Mouse (Mus musculus): ENCODE results near the gene Idh3b. TPM values are rescaled to one million over a fixed set of nuclear protein-coding genes. Genes with fewer than 3 reads are reported as not detected.

Gene Idh3b
- 134 and 146 TPM in 2 replicates for polyA plus RNA-seq (2015; fragmentation: Nextera tagmentation; extraction: Ambion mirVana)

DNA sequence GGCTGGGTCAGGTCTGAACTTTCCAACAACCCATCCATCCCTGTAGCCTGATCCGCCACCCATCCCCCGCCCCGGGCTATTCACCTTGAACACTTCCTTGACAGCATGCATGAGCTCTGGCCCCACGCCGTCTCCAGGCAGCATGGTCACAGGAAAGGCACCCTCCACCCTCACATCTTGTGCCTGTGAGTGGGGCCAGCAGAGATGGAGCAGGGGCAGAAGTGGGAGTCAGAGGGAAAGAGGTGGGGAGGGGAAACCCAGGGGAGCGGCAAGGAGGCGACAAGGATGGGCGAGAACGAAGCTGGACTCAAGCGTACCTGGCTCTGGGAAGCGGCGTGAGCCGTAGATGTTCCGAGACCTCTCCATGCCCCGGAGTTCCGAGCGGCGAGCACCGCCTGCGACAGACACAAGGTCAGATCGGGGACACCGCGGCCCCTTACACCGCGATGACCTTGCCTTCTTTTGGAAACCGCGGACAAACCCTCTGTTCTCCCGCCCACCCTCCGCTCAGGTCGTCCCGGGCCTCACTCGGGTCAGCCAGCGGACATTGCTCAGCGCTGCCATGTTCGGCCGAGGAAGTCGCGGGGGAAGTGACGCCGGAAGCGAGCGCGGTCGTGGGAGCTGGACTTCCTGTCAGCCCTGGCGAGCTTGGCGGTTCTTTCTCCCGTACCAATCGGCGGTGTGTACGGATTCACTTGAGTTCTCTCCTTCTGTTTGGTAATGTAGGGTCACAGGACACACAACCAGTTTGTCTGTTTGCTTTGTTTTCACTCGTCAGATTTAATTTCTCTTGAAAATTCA is at the start of gene Idh3b:
Gene Idh3b, minus strand, starts transcription at position 694 of the 801 bp plus-strand sequence.
- DNase-seq (ENCODE audit: low spot score) = peak; percentile 73

GRCm38 (mm10) chr2:130329502-130329901 is 45.2 kb upstream of the Idh3b start:
- DNase-seq (ENCODE audit: low spot score) = no peak

DNA sequence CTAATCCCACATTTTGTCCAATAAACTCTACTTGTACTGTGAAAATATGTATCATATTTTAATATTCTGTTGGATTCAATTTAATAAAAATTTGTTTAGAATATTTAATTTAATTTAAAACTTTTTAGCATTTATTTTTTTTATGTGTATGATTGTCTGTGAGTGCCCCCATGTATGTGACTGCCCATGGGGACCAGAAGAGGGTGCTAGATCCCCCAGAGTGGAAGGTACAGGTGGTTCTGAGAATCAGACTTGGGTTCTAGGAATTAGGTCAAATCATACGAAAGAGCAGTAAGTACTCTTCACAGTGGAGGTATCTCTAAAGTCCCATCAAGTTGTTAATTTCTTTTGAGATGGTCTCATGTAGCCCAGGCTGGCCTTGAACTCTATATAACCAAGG is 42.7 kb upstream of the Idh3b start:
- no peak for DNase-seq (ENCODE audit: low spot score)

DNA sequence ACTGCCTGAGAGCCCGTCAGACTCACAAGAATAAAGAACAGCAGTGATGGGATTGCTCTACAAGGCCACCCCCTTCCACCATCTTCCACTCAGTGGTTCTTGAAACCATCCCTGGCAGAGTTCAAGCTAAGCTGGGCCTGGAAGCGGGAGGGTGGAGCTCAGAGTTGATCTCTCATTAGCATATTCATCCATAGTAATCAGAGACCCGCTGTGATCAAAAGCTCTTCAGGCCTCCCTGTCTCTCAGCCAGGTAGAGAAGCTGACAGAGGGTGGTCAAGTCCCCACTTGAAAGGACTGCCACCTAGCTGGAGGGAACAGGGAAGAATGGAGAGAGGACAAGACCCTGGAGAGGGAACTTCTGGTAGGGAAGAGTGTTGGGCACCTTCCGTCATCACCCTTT is 18.7 kb upstream of the Idh3b start:
- DNase-seq (ENCODE audit: low spot score) = no peak

DNA sequence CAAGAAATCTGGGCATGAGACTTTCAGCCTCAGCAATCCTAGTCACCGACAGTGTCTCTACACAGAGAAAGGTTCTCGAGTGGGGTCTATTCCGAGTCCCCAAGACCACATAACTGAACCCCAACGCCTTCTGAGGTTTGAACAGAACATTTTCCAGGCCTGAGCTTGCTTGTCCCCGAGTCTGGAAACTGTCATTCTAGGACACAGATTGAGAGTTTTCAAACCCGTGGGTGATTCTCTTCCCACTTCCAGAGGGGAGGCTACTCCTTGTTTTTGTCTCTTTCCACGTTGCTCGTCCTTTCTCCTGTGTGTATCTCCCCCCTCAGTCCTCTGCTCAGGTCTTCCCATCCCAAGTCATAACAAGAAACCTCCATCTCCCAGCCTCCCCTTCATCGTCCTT is 13.2 kb upstream of the Idh3b start:
- DNase-seq (ENCODE audit: low spot score) = no peak

GRCm38 (mm10) chr2:130296134-130296745 is 11.9 kb upstream of the Idh3b start:
- no peak for DNase-seq (ENCODE audit: low spot score)

DNA sequence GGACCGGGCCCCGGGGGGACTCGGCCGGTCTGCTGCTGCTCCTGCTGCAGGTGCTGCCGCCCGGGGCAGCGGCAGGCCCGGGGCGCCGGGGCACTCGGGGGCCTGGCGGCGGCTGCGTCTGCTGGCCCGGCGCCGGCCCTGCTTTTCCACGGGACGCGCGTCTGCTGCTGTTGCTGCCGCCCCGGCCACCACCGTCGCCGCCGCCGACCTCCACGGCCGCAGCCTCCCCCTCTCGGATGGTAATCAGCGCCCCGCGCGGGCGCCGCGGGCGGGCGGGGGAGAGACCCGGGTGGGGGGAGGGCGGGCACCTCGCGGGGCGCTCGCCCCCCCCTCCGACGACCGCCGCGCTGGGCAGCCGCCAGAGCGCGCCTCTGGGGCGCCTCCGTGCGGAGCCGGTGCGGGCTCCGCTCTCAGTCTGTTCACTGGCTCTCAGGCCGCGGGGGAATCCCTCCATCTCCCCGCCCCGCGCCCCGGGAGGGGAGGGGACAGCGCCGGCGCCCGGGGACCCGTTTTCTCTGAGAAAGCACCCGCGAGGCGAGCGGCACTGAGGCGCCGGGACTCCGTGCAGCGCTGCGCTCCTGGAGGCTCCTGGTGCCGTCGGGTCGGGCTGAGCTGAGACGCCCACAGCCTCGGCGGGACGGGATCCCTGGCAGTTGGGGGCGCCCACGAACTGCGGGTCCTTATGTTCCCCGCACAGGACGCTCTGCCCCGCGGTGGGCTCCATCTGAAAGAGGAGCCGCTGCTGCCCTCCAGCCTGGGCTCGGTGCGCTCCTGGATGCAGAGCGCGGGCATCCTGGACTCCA is 11.2 kb upstream of the Idh3b start:
- DNase-seq (ENCODE audit: low spot score) = peak; percentile 37

DNA sequence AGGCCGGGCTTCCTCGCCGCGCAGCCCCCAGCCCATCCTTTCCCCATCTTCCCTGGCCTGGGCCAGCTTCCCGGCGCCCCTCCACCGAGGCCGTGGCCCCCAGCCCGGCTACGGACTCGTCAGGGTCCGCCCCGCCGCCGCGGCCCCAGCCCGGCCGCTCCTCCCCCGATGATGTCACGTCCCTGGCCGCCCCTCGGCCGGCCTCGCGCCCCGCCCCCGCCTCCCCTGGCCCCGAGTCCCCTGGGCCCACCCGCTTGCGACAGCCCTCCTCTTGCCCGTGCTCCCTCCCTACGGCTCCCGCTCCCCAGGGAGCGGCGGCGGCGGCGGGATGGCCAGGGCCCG is 10.6 kb upstream of the Idh3b start, which contains the start of gene Ebf4:
Gene Ebf4, plus strand, starts transcription at position 234 of the 342 bp plus-strand sequence.
- DNase-seq (ENCODE audit: low spot score) = no peak

- DNase-seq (ENCODE audit: low spot score) = no peak
Measured at GRCm38 (mm10) chr2:130294218-130294935, 10.0 kb upstream of the Idh3b start.

DNA sequence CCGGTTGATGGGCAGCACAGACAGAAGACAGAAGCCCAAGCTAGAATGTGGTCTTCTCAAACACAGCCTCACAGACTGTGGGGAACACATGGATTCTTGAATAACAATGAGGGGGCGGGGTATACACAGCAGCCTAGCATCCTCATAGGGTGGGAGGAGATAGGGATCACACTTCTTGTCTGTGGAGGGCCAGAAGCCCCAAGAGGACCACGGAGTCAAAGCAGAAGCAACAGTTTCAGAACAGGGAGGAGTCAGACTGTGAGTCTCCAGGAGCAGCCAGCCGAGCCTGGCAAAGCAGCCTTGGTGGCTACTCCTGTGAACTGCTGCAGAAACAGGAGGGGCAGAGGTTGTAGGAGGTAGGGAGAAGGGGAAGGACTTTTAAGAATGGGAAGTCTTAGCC is 9.1 kb upstream of the Idh3b start:
- no peak for DNase-seq (ENCODE audit: low spot score)

DNA sequence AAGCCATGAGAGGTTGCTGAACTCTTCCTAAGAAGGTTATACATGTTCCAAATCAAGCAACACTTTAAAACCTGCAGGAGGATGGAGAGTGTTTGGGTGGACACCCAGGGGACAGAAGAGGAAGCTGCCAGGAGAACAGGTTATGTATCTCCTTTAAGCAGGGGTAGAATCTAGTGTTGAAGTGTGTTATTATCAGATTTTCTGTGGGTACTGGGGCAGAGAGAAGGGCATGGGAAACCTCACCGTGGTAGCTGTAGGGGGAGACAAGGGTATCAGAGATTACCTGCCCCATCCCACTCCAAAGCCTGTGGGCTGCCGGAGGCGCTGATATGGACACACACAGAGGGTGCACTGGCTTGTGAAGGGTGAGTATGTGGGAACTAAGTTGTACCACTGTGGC is 8.7 kb upstream of the Idh3b start:
- no peak for DNase-seq (ENCODE audit: low spot score)

DNA sequence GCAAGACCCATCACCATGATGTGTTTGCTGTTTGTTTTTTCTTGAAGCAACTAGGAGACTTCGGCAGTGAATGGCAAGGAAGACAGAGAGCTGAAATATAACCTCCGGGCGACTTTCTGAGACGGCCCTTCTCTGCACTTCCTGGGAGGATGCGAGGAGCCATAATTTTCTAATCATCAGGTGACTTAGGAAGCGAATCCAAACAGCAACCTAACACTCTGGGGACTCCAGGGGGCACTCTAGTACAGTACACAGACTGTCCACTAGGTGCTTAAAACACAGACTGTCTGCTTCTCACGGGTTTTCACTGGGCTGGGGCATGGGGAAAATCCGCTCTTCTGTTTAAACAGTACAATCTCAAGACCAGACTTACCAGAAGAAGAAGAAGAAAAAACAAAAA is 7.1 kb upstream of the Idh3b start:
- DNase-seq (ENCODE audit: low spot score) = peak; percentile 60

DNA sequence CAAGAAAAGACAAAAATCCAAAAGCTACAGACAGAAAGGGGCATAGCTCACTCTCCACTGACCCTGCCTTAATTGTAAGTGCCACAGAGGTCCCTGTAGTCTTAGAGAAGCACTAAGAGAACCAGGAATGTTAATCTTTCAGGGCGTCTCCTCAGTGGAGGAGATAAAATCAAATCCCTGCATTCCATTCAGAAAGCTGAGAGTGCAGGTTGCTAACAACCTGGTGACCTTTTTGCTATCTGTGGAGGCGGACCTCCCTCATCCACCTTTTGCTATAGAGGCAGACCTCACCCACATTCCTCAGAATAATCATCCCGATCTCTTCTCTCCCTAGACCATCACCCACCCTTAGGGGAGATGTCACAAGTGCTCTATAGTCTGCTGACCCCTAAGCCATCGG is 4.7 kb upstream of the Idh3b start:
- DNase-seq (ENCODE audit: low spot score) = no peak

GRCm38 (mm10) chr2:130280818-130281217 is 3.5 kb downstream of the Idh3b start:
- no peak for DNase-seq (ENCODE audit: low spot score)

DNA sequence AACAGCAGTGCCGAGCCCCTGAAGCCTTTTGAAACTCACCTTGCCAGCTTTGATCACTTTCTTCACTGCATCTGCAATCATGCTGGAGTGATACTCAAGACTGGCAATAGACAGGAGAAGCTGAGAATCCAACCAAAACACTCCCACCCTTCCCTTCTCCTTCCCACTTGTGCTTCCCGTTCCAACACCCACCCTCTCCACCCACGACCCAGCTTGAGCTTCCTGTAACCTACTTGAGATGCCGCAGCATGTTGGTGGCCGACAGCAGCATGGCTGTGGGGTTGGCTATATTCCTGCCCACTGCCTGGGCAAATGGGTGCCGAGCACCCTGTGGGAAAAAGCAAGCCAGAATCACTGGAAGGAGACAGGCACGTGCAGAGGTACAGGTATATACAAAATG is 4.1 kb downstream of the Idh3b start:
- no peak for DNase-seq (ENCODE audit: low spot score)

- no peak for DNase-seq (ENCODE audit: low spot score)
Measured at GRCm38 (mm10) chr2:130279600-130280091, 4.7 kb downstream of the Idh3b start.

DNA sequence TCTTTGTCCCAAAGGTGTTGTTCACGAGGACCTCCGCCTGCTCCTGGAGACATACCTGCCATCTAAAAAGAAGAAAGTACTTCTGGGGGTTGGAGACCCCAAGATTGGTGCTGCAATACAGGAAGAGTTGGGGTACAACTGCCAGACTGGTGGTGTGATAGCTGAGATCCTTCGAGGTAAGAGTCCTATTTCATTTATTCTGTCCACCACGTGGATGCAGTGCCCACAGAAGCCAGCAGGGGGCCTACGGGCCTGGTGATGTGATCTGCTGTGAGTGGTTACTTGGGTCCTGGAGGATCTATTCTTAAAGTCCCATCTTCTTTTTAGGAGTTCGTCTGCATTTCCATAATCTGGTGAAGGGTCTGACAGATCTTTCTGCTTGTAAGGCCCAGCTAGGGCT is 8.7 kb downstream of the Idh3b start:
- DNase-seq (ENCODE audit: low spot score) = peak; percentile 71

- DNase-seq (ENCODE audit: low spot score) = no peak
Measured at GRCm38 (mm10) chr2:130274862-130275261, 9.5 kb downstream of the Idh3b start.

GRCm38 (mm10) chr2:130274149-130274861 is 10.0 kb downstream of the Idh3b start, which contains the start of gene Nop56:
Nop56 (plus strand) TSS chr2:130274430.
- peak; percentile 99 for DNase-seq (ENCODE audit: low spot score)

GRCm38 (mm10) chr2:130273732-130274131 is 10.6 kb downstream of the Idh3b start:
- no peak for DNase-seq (ENCODE audit: low spot score)

DNA sequence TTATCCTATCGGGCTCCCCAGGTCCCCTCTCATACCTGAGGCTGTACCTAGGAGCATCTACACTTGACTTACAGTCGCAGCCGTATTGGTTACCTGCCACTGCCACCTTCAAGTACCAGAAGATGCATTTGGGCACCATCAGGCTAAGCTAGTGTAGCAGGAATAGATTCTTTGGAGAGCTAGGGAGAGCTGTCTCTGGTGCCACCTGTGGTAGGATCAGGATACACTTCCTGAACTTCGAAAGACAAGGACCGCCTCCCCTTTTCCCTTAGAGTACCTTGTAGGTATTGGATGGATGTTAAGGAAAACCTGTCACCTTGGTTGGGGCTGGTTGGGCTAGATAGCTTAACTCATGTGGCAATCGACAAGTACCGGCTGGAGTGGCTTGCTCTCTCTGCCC is 16.3 kb downstream of the Idh3b start:
- no peak for DNase-seq (ENCODE audit: low spot score)

Measured in thymus, postnatal 0 days (tissue).